Mouse (Mus musculus) lung, embryonic 16.5 days (tissue): ENCODE results near the gene Borcs7. TPM values are rescaled to one million over a fixed set of nuclear protein-coding genes. Genes with fewer than 3 reads are reported as not detected.
A peak's percentile ranks its signal among the peaks of the same experiment; 100 is the strongest.

Experiments
- ATAC-seq: fragments of 200-750 bp; cut with Nextera tagmentation; 2 replicates; pipeline ENCODE4 v1.8.0; 2017; ENCODE audit warnings: low read depth, mild to moderate bottlenecking, moderate library complexity
- H3K27ac ChIP-seq: fragments of 300-500 bp; sonication (generic); 2 replicates; pipeline ENCODE4 v1.5.1; 2014; ENCODE audit warnings: mild to moderate bottlenecking, control low read depth, low read length
- H3K27me3 ChIP-seq: fragments of 300-500 bp; sonication (generic); 2 replicates; pipeline ENCODE4 v1.6.1; 2014; ENCODE audit warnings: low read depth, low read length, mixed read lengths; ENCODE audit not compliant: control insufficient read depth, insufficient read depth
- H3K36me3 ChIP-seq: fragments of 300-500 bp; sonication (generic); 2 replicates; pipeline ENCODE4 v1.6.1; 2014; ENCODE audit warnings: low read length; ENCODE audit not compliant: control insufficient read depth, insufficient read depth
- H3K4me1 ChIP-seq: fragments of 300-500 bp; sonication (generic); replicated peaks from 2 replicates; pipeline ENCODE4 v1.6.1; 2014; ENCODE audit warnings: low read length, mixed read lengths; ENCODE audit not compliant: control insufficient read depth, insufficient read depth
- H3K4me2 ChIP-seq: fragments of 300-500 bp; sonication (generic); 2 replicates; pipeline ENCODE4 v1.6.1; 2014; ENCODE audit warnings: low read depth, low read length, control low read depth
- H3K4me3 ChIP-seq: fragments of 300-500 bp; sonication (generic); 2 replicates; pipeline ENCODE4 v1.5.1; 2014; ENCODE audit warnings: mild to moderate bottlenecking, low read length, control low read depth
- H3K9ac ChIP-seq: fragments of 300-500 bp; sonication (generic); 2 replicates; pipeline ENCODE4 v1.6.1; 2014; ENCODE audit warnings: low read length, control low read depth
- H3K9me3 ChIP-seq: fragments of 300-500 bp; sonication (generic); 2 replicates; pipeline ENCODE4 v1.6.1; 2016; ENCODE audit warnings: low read length; ENCODE audit not compliant: control insufficient read depth
- WGBS: fragments of 180-500 bp; shearing (Covaris S2); extraction: QIAGEN DNeasy Blood & Tissue Kit; methylation state at CpG from one replicate; pipeline ENCODE4 v1.1.7; 2014; 5-methylcytosine and 5-hydroxymethylcytosine counted together
- polyA plus RNA-seq: library from polyadenylated mRNA; unstranded; fragments of >200 nt; fragmentation: Nextera tagmentation; extraction: Ambion mirVana; gene quantifications from 2 replicates; pipeline ENCODE4 v1.2.1, GENCODE M21; 2015

Borcs7 gene
- polyA plus RNA-seq, 1 experiment from 2014 or later = 15.9 TPM

DNA sequence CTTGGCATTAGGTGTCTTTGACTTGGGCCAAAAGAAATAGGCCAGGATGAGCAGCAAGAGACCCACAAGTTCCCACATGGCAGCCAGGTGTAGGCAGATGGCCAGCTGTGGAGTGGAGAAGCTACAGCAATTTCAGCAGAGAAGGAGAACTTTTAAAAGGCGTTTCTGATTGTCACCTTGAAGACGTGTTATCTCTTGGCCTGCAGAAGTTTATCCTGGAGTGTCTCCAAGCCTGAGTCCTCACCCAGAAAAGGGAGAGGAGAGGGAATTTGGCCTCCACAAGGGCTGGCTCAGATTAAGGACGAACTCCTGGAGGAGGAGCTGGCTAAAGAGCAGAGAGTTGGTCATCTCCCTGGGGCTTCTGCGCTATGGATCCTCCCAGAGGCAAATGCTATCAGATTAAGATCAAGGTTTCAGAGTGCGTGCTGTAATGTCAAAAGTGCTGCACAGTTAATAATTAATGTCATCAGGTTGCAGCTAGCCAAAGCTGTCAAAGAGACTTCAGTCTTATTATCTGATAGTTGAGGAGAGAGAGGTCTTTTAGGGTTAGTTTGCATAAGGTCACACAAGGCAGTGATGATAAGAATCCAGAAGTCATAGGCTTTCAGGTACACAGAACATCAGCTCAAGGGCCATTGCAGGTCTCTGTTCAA is 16.8 kb upstream of the Borcs7 start, which contains the start of gene Cyp17a1:
Gene Cyp17a1, minus strand, starts transcription at position 407 of the 653 bp plus-strand sequence.
- Histone ChIP-seq H3K27ac (no peak within 1 kb of the TSS), H3K4me3 (no peak within 1 kb of the TSS), H3K4me1 (peaks cover 2% of the 10 kb centered on the region; the same call in 1 of the 2 replicates), H3K9ac (no peak within 1 kb of the TSS), H3K27me3 (no peaks in the 10 kb centered on the region), H3K4me2 (no peak within 1 kb of the TSS), H3K9me3 (no peaks in the 10 kb centered on the region), H3K36me3 (no peaks in the 10 kb centered on the region)
- no peak for ATAC-seq
- WGBS = 21% methylated on average over 5 of the region's 5 CpGs

DNA sequence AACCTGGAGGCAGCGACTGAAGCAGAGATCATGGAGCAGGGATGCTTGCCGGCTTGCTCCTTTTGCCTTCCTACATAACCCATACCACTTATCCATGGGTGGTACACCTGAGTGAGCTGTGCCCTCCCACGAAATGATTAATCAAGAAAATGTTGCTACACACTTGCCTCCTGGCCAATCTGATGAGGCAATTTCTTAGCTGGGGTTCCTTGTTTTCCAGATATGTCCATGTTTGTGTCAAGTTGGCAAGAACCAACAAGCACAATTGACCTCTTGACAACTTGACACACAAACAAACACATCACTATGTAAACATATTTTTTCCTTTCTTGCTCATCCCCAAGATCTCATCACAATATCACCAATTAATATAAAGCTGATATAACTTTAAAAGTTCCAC is 14.1 kb upstream of the Borcs7 start:
- Histone ChIP-seq H3K4me1 (peaks cover 2% of the 10 kb centered on the region; the same call in 1 of the 2 replicates), H3K9ac (no peak overlapping the region), H3K36me3 (no peaks in the 10 kb centered on the region), H3K27me3 (no peaks in the 10 kb centered on the region), H3K4me2 (no peak overlapping the region), H3K9me3 (no peaks in the 10 kb centered on the region), H3K27ac (no peak overlapping the region), H3K4me3 (no peak overlapping the region)
- ATAC-seq = no peak
- WGBS = 78% methylated on average over 3 of the region's 3 CpGs

DNA sequence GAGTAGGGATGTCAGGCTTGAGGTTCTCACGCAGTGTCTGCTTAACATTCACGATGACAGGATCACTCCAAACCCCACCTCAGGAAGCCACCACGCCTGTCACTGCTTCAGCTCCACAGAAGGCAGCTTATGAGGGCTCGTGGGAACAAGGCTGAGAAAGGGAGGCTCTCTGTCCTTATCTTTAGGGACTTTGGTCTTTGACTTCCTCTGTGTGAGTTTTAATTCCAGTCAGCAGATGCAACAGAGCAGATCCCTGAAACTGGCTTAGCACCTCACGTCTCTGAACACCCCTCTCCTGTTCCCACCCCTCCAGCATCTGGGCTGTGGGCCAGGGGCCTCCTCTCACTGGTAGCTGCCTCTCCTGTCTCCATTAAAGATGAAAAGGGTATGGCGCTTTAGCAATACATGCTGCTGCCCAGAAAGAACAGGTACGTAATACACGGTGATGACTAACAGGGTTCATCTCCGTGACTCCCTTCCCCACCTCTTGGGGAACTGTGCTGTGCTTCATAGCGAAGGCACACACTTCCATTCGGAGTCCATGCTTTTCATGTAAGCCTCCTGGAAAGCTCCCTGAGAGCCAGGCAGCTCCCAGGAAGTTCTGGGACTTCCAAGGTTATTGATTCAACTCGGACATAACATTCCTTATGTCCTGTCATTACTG is 9.9 kb upstream of the Borcs7 start:
- H3K27ac ChIP-seq = no peak overlapping the region
- 45% methylated on average over 12 of the region's 12 CpGs for WGBS
- no peak for ATAC-seq

DNA sequence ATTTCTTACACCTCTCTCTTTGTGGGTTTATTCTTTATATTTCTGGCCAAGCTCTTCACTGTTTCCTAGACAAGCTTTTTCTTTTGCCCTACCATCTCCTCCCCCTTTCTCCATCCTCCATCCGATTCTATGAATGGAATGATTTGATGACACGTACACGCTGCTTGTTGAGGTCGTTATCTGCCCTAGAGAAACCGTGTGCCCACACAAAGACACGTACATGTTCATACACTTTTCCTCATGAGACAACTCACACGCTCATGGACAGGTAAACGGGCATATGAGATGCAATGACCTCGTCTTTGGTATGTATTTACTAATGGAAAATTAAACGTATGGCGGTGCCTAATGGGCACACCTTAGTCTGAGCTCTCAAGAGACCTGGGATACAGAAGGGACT is 681 bp downstream of the Borcs7 start:
- H3K27ac ChIP-seq = no peak overlapping the region
- no peaks in the 10 kb centered on the region for H3K9me3 ChIP-seq
- peak overlapping the region; percentile 71 for H3K4me3 ChIP-seq
- H3K4me1 ChIP-seq = peaks cover 9% of the 10 kb centered on the region
- no peak for ATAC-seq
- H3K4me2 ChIP-seq = peak overlapping the region; percentile 66
- peak overlapping the region; percentile 84 for H3K9ac ChIP-seq
- no peaks in the 10 kb centered on the region for H3K36me3 ChIP-seq
- H3K27me3 ChIP-seq = no peaks in the 10 kb centered on the region
- 67% methylated on average over 11 of the region's 11 CpGs for WGBS

More for the DNA sequence above, 9.9 kb upstream of the Borcs7 start:
- Histone ChIP-seq H3K9me3 (no peaks in the 10 kb centered on the region), H3K4me3 (no peak overlapping the region), H3K4me1 (no peaks in the 10 kb centered on the region), H3K36me3 (no peaks in the 10 kb centered on the region), H3K9ac (no peak overlapping the region), H3K4me2 (no peak overlapping the region), H3K27me3 (no peaks in the 10 kb centered on the region)

DNA sequence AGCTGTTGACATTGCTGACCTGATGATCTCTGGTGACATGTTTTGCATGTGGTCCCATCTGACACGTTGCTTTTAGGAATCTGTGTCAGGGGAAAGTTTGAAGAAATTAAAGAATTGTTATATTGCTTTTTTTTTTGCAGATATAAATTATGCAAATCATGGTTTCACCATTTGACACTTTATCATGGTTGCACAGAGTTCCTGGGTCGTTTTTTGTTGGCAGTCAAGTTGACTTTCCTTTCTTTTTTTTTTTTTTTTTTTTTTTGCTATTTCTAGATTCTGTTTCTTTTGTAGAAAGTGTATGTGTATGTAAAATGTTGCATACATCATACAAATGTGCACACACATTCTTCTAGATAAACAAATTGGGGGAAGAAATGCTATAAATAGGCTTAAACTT is 1.4 kb downstream of the Borcs7 start:
- no peak for ATAC-seq
- Histone ChIP-seq H3K4me3 (no peak overlapping the region), H3K4me2 (no peak overlapping the region), H3K27ac (no peak overlapping the region), H3K27me3 (no peaks in the 10 kb centered on the region), H3K9me3 (no peaks in the 10 kb centered on the region), H3K4me1 (peaks cover 9% of the 10 kb centered on the region), H3K9ac (no peak overlapping the region), H3K36me3 (no peaks in the 10 kb centered on the region)
- WGBS = 63% methylated on average over 2 of the region's 2 CpGs

DNA sequence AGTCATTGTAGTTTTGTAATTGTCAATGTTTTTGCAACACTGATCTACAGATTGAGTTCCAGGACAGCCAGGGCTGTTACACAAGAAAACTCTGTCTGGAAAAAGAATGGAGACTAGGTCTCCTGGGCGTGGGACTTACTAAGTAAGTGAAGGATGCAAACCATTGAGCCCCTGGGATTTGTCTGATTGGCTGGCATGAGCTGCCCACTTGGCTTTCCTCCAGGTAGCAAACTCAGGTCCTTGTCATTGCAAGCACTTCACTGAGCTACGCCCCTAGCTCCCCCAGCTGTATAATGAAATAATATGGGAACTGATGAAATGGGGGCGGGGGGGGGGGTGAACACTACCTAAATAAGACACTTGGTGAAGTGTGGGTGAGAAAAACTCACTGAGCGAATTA is 3.4 kb downstream of the Borcs7 start:
- Histone ChIP-seq H3K27me3 (no peaks in the 10 kb centered on the region), H3K27ac (no peak overlapping the region)
- 73% methylated on average over 4 of the region's 4 CpGs for WGBS

DNA sequence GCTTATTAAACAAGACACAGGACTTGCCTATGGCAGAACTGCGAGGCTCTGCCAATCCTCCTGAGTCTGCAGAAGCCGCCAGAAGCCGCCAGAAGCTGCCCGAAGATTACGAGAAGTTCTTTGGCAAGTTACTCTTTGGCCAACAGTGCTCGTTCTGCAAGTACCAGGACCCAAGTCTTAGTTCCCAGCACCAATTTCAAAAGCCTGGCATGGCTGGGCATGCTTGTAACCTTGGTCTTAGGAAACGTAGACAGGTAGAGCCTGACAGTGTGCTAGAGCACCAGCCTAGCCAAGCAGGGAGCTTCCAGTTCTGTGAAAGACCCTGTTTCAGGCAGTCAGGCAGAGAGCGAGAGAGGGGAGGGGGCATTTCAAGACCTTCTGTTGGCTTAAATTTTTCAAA is 6.8 kb downstream of the Borcs7 start:
- WGBS = 89% methylated on average over 8 of the region's 8 CpGs
- H3K27me3 ChIP-seq = no peaks in the 10 kb centered on the region
- no peak overlapping the region for H3K4me2 ChIP-seq
- no peak overlapping the region for H3K27ac ChIP-seq
- H3K4me3 ChIP-seq = no peak overlapping the region
- no peak overlapping the region for H3K9ac ChIP-seq
- 0 out of 2 replicates have a peak, but pooled peaks cover 2% of the 10 kb centered on the region for H3K36me3 ChIP-seq
- H3K4me1 ChIP-seq = peaks cover 3% of the 10 kb centered on the region; the same call in 1 of the 2 replicates
- H3K9me3 ChIP-seq = no peaks in the 10 kb centered on the region
- no peak for ATAC-seq

More for the DNA sequence above, 3.4 kb downstream of the Borcs7 start:
- no peak for ATAC-seq
- Histone ChIP-seq H3K36me3 (no peaks in the 10 kb centered on the region), H3K4me3 (no peak overlapping the region), H3K4me2 (no peak overlapping the region), H3K9ac (no peak overlapping the region), H3K9me3 (no peaks in the 10 kb centered on the region), H3K4me1 (peaks cover 9% of the 10 kb centered on the region)

DNA sequence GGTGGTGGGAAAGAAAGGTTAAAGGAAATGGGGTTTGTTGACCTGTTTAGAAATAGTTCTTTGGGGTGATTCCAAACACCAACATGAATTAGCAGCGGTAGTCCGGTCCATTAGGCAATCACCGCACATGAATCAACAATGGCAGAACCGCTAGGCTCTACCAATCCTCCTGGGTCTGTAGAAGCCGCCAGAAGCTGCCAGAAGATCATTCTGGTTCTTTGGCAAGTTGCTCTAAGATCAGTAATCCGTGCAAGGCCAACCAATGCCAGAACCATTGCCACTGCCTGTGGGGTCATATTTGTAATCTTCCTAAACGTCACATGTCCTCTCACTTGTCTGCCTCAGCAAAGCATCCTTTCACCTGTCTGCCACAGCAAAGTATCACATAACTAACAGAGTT is 7.2 kb downstream of the Borcs7 start:
- ATAC-seq = no peak
- Histone ChIP-seq H3K4me1 (peaks cover 3% of the 10 kb centered on the region; the same call in 1 of the 2 replicates), H3K9ac (no peak overlapping the region), H3K27me3 (no peaks in the 10 kb centered on the region), H3K36me3 (0 out of 2 replicates have a peak, but pooled peaks cover 2% of the 10 kb centered on the region), H3K27ac (no peak overlapping the region), H3K4me3 (no peak overlapping the region), H3K9me3 (no peaks in the 10 kb centered on the region), H3K4me2 (no peak overlapping the region)
- 89% methylated on average over 7 of the region's 7 CpGs for WGBS

DNA sequence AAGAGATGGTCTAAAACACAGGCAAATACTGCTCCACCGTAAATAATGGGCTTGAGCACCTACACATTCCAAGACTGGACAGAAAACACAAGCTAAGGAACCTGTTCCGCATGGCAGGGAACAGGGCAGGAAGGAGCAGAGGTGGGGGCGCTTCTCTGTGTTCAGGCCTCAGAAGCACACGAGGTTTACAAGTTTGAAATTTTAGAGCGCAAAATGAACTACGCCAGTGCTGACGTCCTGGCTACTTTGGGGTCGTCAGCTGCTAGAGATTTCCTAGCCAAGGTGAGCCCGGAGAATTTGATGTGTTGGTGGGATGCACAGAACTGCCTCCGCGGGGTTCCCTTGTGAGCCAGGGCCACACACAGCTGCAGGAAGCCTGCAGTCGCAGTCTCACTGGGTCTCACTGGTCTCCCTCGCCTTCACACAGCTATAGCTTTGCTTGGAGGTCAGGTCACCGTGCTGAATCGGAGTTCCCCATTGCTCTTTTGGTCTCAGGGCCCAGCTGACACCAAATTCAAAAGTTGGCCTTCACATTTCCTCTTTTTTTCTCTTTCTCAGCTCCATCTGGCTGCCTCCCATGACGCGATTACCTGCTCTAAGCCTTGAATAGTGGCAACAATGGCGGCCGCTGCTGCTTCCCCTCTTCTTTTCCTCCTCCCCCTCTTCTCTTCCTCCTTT is 8.3 kb downstream of the Borcs7 start:
- WGBS = 51% methylated on average over 19 of the region's 19 CpGs
- H3K9ac ChIP-seq = no peak overlapping the region
- ATAC-seq = no peak

More for the DNA sequence above, 8.3 kb downstream of the Borcs7 start:
- Histone ChIP-seq H3K27me3 (no peaks in the 10 kb centered on the region), H3K4me2 (no peak overlapping the region), H3K4me1 (peaks cover 3% of the 10 kb centered on the region; the same call in 1 of the 2 replicates), H3K4me3 (no peak overlapping the region), H3K9me3 (no peaks in the 10 kb centered on the region), H3K36me3 (0 out of 2 replicates have a peak, but pooled peaks cover 2% of the 10 kb centered on the region), H3K27ac (no peak overlapping the region)
